Mouse (Mus musculus) myocyte (in vitro differentiated cells): ENCODE results near the gene Cep95. TPM values are rescaled to one million over a fixed set of nuclear protein-coding genes. Genes with fewer than 3 reads are reported as not detected.

Experiments
- H3K27me3 ChIP-seq: one replicate; pipeline ENCODE4 v1.6.1; 2011; ENCODE audit not compliant: control insufficient read depth, insufficient read depth, insufficient read length
- H3K36me3 ChIP-seq: one replicate; pipeline ENCODE4 v1.6.1; 2011; ENCODE audit not compliant: control insufficient read depth, insufficient read depth
- H3K4me2 ChIP-seq: one replicate; pipeline ENCODE4 v1.6.1; 2011; ENCODE audit warnings: low read depth, control low read depth
- H3K4me3 ChIP-seq: one replicate; pipeline ENCODE4 v1.5.1; 2011; ENCODE audit warnings: mild to moderate bottlenecking, control low read depth, moderate library complexity
- H3K79me2 ChIP-seq: one replicate; pipeline ENCODE4 v1.6.1; 2011; ENCODE audit not compliant: control insufficient read depth, insufficient read depth
- H3ac ChIP-seq: one replicate; pipeline ENCODE4 v1.6.1; 2011; ENCODE audit not compliant: control insufficient read depth, insufficient read length
- CEBPB ChIP-seq: IDR thresholded peaks from 2 replicates; pipeline ENCODE4 v1.6.1; 2011; ENCODE audit warnings: mild to moderate bottlenecking, moderate library complexity; ENCODE audit not compliant: poor library complexity, insufficient read depth, severe bottlenecking
- E2F4 ChIP-seq: IDR thresholded peaks from one replicate; pipeline ENCODE4 v1.6.1; 2011; ENCODE audit warnings: mild to moderate bottlenecking, control low read depth, moderate library complexity; ENCODE audit not compliant: insufficient read depth
- MAX ChIP-seq: IDR thresholded peaks from one replicate; pipeline ENCODE4 v1.6.1; 2011; ENCODE audit warnings: low read depth, mild to moderate bottlenecking, control low read depth
- MYOD1 ChIP-seq, 3 experiments: IDR thresholded peaks; one replicate each; pipeline ENCODE4 v1.6.1; 2011; ENCODE audit warnings: control low read depth in 2 of 3, low read depth in 2 of 3, mild to moderate bottlenecking in 2 of 3, moderate library complexity in 1 of 3; ENCODE audit not compliant: insufficient read length in 2 of 3, control insufficient read depth in 1 of 3
- MYOG ChIP-seq, 3 experiments: IDR thresholded peaks; one replicate each; pipeline ENCODE4 v1.6.1; 2011; ENCODE audit warnings: control low read depth in 2 of 3, low read depth in 2 of 3, mild to moderate bottlenecking in 2 of 3; ENCODE audit not compliant: insufficient read length in 2 of 3, control insufficient read depth in 1 of 3, insufficient read depth in 1 of 3
- POLR2A ChIP-seq: IDR thresholded peaks from one replicate; pipeline ENCODE4 v1.6.1; 2011; ENCODE audit warnings: low read depth, mild to moderate bottlenecking, control low read depth, moderate library complexity; ENCODE audit not compliant: insufficient read length
- POLR2AphosphoS2 ChIP-seq: IDR thresholded peaks from one replicate; pipeline ENCODE4 v1.6.1; 2011; ENCODE audit warnings: low read depth, control low read depth; ENCODE audit not compliant: insufficient read length
- REST ChIP-seq: IDR thresholded peaks from one replicate; pipeline ENCODE4 v1.6.1; 2011; ENCODE audit warnings: mild to moderate bottlenecking, control low read depth, moderate library complexity; ENCODE audit not compliant: insufficient read depth, insufficient read length
- SRF ChIP-seq: IDR thresholded peaks from one replicate; pipeline ENCODE4 v1.6.1; 2011; ENCODE audit warnings: low read depth; ENCODE audit not compliant: control insufficient read depth, insufficient read length
- TCF12 ChIP-seq: IDR thresholded peaks from one replicate; pipeline ENCODE4 v1.6.1; 2011; ENCODE audit warnings: mild to moderate bottlenecking, control low read depth; ENCODE audit not compliant: poor library complexity, insufficient read depth, severe bottlenecking
- TCF3 ChIP-seq: IDR thresholded peaks from one replicate; pipeline ENCODE4 v1.6.1; 2011; ENCODE audit warnings: low read depth, control low read depth; ENCODE audit not compliant: insufficient read length
- USF1 ChIP-seq: IDR thresholded peaks from one replicate; pipeline ENCODE4 v1.6.1; 2011; ENCODE audit warnings: low read depth, mild to moderate bottlenecking, control low read depth, moderate library complexity
- polyA plus RNA-seq: library from polyadenylated mRNA; unstranded; fragments of >200 nt; fragmentation: generic; extraction: Trizol; gene quantifications from one replicate; pipeline ENCODE4 v1.2.1, GENCODE M21; 2012; ENCODE audit warnings: missing spikeins

The Cep95 gene
- polyA plus RNA-seq, 1 experiment = 3.5 TPM

DNA sequence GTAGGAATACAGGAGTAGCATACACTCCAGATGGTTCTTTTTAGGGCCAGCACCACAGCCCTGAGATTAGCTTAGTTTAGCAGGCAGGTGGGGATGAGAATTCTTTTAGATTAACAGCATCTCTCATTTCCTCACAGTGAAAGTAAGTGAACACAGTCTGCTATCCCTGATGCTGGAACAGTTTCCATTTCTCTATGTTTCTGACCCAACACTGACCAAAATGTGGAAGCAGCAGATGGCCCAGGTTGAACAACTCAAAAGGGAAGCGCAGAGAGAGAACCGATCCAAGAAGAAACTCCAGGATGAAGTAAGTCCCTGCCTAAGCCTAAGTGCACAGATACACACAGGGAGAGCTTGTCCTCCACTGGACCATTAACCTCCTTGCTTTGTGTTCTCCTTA is 26.3 kb downstream of the Cep95 start:
- H3K36me3 ChIP-seq = peaks cover 52% of the 10 kb centered on the region
- no peaks in the 10 kb centered on the region for H3K79me2 ChIP-seq
- H3K4me3 ChIP-seq = no peak overlapping the region
- no peaks in the 10 kb centered on the region for H3K27me3 ChIP-seq
- H3K4me2 ChIP-seq = no peak overlapping the region
- TF ChIP-seq TCF12 = no peak
- no peak for TF ChIP-seq MYOD1 (IDR thresholded peaks at IDR 0.05; ENCODE audit: control insufficient read depth in 1 of 3, insufficient read length in 2 of 3, low read depth in 2 of 3)
- TF ChIP-seq TCF3 = no peak
- TF ChIP-seq MAX = no peak
- no peak for TF ChIP-seq E2F4
- H3ac ChIP-seq = no peak overlapping the region

DNA sequence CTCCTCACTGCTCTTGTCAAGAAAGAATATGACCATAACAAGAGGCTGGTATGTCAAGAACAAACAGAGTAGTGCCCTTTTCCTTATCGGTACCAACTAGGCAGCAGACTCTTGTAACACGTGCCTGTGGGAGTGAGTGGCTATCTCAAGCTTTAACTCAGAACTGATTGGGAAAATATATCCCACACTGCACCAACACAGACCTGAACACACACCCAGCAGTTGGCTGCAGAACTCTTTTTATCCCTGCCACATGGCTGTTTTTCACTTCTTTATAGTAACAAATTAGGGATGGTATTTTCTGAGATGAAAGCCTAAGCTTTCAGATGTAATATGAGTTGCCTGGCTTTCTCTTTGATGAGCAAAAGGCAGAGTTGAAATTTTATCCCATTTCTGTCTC is 26.7 kb downstream of the Cep95 start:
- Histone ChIP-seq H3ac (no peak overlapping the region), H3K4me3 (no peak overlapping the region), H3K27me3 (no peaks in the 10 kb centered on the region), H3K4me2 (no peak overlapping the region), H3K36me3 (peaks cover 53% of the 10 kb centered on the region), H3K79me2 (no peaks in the 10 kb centered on the region)
- TF ChIP-seq MYOD1 (IDR thresholded peaks at IDR 0.05; ENCODE audit: control insufficient read depth in 1 of 3, insufficient read length in 2 of 3, low read depth in 2 of 3) = no peak
- TF ChIP-seq CEBPB = no peak
- TF ChIP-seq E2F4 = no peak

DNA sequence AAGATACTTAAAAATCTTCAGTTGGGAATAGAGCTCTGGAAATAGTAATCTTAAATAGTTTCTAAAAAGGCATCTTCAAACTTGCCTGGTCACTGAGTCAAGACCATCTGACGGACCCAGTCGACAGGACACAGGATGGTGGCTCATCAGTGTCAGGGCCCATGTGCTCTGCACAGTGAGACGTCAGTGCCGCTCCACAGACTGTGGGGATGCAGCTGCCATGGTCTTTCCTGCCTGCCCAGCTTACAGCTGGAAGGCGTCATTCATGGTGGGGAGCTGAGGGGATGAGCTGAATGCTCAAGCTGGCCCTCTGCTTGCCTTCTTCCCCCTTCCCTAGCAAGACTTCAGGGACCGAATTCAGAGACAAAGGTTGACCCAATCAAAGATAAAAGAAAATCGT is 27.3 kb downstream of the Cep95 start:
- Histone ChIP-seq H3K36me3 (peaks cover 53% of the 10 kb centered on the region), H3ac (no peak overlapping the region), H3K4me2 (no peak overlapping the region), H3K4me3 (no peak overlapping the region), H3K79me2 (no peaks in the 10 kb centered on the region), H3K27me3 (no peaks in the 10 kb centered on the region)
- TF ChIP-seq USF1 (no peak), TCF3 (no peak), POLR2AphosphoS2 (peak; percentile 40), SRF (no peak), E2F4 (no peak)

DNA sequence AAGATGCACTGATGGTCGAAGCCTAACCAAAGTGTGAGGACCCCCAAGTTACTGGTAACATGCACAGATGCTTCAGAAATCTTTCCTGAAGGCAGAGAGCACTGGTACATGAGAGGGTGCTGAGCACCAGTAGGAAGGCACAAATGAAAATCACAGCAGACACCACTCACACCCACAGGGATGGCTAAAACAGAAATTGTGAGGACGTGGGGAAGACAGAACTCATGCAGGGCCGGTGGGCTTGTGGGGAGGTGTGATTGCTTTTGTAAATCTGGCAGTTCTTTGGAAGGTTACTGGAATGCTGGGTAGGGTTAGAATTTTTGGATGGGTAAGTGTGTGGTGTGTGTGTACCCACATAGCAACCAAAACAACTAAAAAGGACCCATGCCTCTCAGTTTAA is 28.1 kb downstream of the Cep95 start:
- TF ChIP-seq E2F4 = no peak
- TF ChIP-seq MYOG (IDR thresholded peaks at IDR 0.05; ENCODE audit: control insufficient read depth in 1 of 3, insufficient read depth in 1 of 3, insufficient read length in 2 of 3, low read depth in 2 of 3) = no peak
- no peak for TF ChIP-seq CEBPB
- no peak for TF ChIP-seq REST
- TF ChIP-seq SRF = no peak
- TF ChIP-seq POLR2A = no peak
- TF ChIP-seq MAX = no peak
- no peak for TF ChIP-seq POLR2AphosphoS2
- TF ChIP-seq USF1 = no peak
- no peak for TF ChIP-seq TCF3
- no peak for TF ChIP-seq MYOD1 (IDR thresholded peaks at IDR 0.05; ENCODE audit: control insufficient read depth in 1 of 3, insufficient read length in 2 of 3, low read depth in 2 of 3)
- no peaks in the 10 kb centered on the region for H3K79me2 ChIP-seq
- H3K4me2 ChIP-seq = no peak overlapping the region
- no peaks in the 10 kb centered on the region for H3K27me3 ChIP-seq
- H3K4me3 ChIP-seq = no peak overlapping the region
- H3ac ChIP-seq = no peak overlapping the region
- H3K36me3 ChIP-seq = peaks cover 53% of the 10 kb centered on the region

DNA sequence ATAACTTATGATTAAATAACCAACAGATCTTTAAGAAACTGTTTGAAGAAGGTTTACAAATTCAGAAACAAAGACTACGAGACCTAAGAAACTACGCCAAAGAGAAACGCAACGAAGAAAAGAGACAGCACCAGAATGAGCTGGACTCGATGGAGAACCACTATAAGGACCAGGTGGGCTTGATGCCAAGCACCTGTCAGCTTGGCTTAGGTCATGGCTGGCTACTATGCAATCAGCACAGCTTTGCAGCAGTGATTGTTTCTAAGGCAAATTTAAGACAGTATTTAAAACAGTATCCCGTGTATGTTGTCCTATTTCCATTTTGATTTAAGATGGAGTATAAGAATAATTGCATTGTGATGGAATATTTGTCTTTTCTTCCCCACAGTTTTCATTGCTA is 28.8 kb downstream of the Cep95 start:
- H3K4me3 ChIP-seq = no peak overlapping the region
- no peak for TF ChIP-seq POLR2AphosphoS2
- peak in 1 of 3 experiments; percentile 13 for TF ChIP-seq MYOG (IDR thresholded peaks at IDR 0.05; ENCODE audit: control insufficient read depth in 1 of 3, insufficient read depth in 1 of 3, insufficient read length in 2 of 3, low read depth in 2 of 3)
- peak in 1 of 3 experiments; percentile 42 for TF ChIP-seq MYOD1 (IDR thresholded peaks at IDR 0.05; ENCODE audit: control insufficient read depth in 1 of 3, insufficient read length in 2 of 3, low read depth in 2 of 3)
- H3K27me3 ChIP-seq = no peaks in the 10 kb centered on the region
- peaks cover 48% of the 10 kb centered on the region for H3K36me3 ChIP-seq
- H3K4me2 ChIP-seq = no peak overlapping the region
- H3ac ChIP-seq = no peak overlapping the region
- H3K79me2 ChIP-seq = no peaks in the 10 kb centered on the region

DNA sequence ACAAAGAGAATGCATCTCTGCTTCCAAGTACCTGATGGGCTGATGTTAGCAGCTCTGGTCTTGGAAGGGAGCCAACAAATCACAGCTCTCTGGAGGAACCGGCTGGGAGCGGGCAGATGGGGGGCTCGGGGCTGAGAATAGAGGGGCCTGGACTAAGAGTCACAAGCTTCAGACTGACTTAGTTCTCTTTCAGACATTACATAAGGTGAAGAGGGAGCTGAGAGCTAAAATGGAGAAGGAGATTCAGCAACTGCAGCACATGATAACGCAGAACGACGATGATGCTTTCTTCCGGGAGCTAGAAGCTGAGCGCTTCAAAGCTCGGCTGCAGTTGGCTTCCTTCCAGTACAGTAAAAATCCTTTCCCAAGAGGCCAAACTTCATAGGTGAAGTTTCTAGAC is 29.3 kb downstream of the Cep95 start:
- Histone ChIP-seq H3K4me2 (no peak overlapping the region), H3K36me3 (peaks cover 46% of the 10 kb centered on the region), H3K27me3 (no peaks in the 10 kb centered on the region), H3ac (no peak overlapping the region), H3K79me2 (no peaks in the 10 kb centered on the region), H3K4me3 (no peak overlapping the region)
- TF ChIP-seq MYOG (IDR thresholded peaks at IDR 0.05; ENCODE audit: control insufficient read depth in 1 of 3, insufficient read depth in 1 of 3, insufficient read length in 2 of 3, low read depth in 2 of 3) (no peak), REST (no peak)
